Mouse (Mus musculus) intestine, postnatal 0 days (tissue): ENCODE measurements around the gene Bpifc. TPM values are rescaled to one million over a fixed set of nuclear protein-coding genes. Genes with fewer than 3 reads are reported as not detected.
A peak's percentile ranks its signal among the peaks of the same experiment; 100 is the strongest.

Source experiments
- ATAC-seq: fragments of 200-750 bp; cut with Nextera tagmentation; 2 replicates; pipeline ENCODE4 v1.8.0; 2017; ENCODE audit warnings: mild to moderate bottlenecking, moderate TSS enrichment, moderate library complexity
- H3K27ac ChIP-seq: fragments of 300-500 bp; sonication (generic); 2 replicates; pipeline ENCODE4 v1.5.1; 2014; ENCODE audit warnings: mild to moderate bottlenecking, low read depth, low read length, moderate library complexity
- H3K27me3 ChIP-seq: fragments of 300-500 bp; sonication (generic); replicated peaks from 2 replicates; pipeline ENCODE4 v1.6.1; 2014; ENCODE audit warnings: low read length, mixed read lengths; ENCODE audit not compliant: control insufficient read depth, insufficient read depth
- H3K36me3 ChIP-seq: fragments of 300-500 bp; sonication (generic); 2 replicates; pipeline ENCODE4 v1.6.1; 2014; ENCODE audit warnings: mild to moderate bottlenecking, moderate library complexity; ENCODE audit not compliant: control insufficient read depth, insufficient read depth
- H3K4me1 ChIP-seq: fragments of 300-500 bp; sonication (generic); replicated peaks from 2 replicates; pipeline ENCODE4 v1.6.1; 2014; ENCODE audit warnings: antibody characterized with exemption, low read length, mixed read lengths; ENCODE audit not compliant: control insufficient read depth, insufficient read depth
- H3K4me2 ChIP-seq: fragments of 300-500 bp; sonication (generic); replicated peaks from 2 replicates; pipeline ENCODE4 v1.6.1; 2014; ENCODE audit warnings: low read depth, mild to moderate bottlenecking, moderate library complexity
- H3K4me3 ChIP-seq: fragments of 300-500 bp; sonication (generic); 2 replicates; pipeline ENCODE4 v1.5.1; 2014; ENCODE audit warnings: low read depth, low read length
- H3K9ac ChIP-seq: fragments of 300-500 bp; sonication (generic); 2 replicates; pipeline ENCODE4 v1.6.1; 2014; ENCODE audit warnings: mild to moderate bottlenecking, low read depth, low read length
- H3K9me3 ChIP-seq: fragments of 300-500 bp; sonication (generic); 2 replicates; pipeline ENCODE4 v1.6.1; 2016; ENCODE audit warnings: mixed run types; ENCODE audit not compliant: control insufficient read depth
- CTCF ChIP-seq: sonication (generic); IDR thresholded peaks from 2 replicates; pipeline ENCODE4 v1.5.1; 2016; ENCODE audit warnings: low read depth, mild to moderate bottlenecking, control low read depth, antibody characterized with exemption, moderate library complexity
- WGBS: fragments of 180-500 bp; shearing (Covaris S2); extraction: QIAGEN DNeasy Blood & Tissue Kit; methylation state at CpG from one replicate; pipeline ENCODE4 v1.1.7; 2014; 5-methylcytosine and 5-hydroxymethylcytosine counted together
- polyA plus RNA-seq: library from polyadenylated mRNA; unstranded; fragments of >200 nt; fragmentation: Nextera tagmentation; extraction: Ambion mirVana; gene quantifications from 2 replicates; pipeline ENCODE4 v1.2.1, GENCODE M21; 2015

The Bpifc gene
- polyA plus RNA-seq, 1 experiment from 2014 or later = not detected

DNA sequence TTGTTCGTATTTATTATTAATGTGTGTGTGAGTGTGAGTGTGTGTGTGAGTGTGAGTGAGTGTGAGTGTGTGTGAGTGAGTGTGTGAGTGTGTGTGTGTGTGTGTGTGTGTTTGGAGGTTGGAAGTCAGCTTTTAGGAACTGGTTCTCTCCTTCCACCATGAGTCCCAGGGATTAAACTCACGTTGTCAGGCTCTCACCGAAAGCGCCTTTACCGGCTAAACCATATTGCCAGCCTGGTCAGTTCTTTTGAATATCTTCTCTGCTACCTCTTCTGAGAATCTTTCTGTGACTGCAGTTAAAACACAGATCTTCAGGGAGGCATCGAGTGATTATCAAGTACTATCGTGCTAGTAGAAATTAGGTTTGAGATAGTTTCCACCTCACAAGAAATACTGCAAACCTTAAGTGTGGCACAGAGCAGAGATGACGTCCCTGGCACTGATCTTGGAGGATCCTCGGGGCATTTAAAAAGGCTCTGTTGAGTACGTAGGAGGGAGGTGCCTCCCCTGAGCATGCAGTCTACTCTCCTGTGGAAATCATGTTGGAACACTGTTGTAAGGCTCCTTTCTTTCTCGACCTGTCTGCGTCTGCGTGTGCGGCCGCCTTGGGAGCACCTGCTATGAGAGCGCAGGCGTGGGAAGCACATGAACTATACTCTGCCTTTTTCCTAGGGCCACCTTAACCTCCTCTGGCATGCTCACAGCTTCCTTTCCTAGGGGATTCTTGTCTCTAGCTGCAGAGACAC lies 44.1 kb downstream of the Bpifc start:
- 64% methylated on average over 17 of the region's 17 CpGs for WGBS
- no peak overlapping the region for H3K4me2 ChIP-seq
- TF ChIP-seq CTCF = no peak

DNA sequence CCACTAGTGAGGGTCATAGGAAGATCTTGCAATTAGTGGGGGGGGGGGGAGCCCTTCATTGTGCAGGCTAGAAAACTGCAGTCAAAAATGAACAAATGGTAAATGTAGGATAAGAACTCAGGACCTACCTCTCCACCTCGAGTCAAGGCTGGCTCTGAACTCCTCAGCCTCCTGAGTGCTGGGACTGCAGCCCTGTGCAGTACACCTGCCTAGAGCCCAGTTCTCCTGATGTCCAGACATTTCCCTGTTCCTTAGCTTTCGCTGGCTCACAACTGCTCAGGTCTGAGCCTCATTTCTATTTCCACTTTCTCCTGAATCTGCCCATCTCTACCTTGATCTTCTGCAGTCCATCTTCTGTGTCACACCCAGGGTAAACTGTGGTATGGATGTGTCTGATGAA lies 45.2 kb downstream of the Bpifc start:
- H3K9ac ChIP-seq = no peak overlapping the region
- 54% methylated on average over 2 of the region's 2 CpGs for WGBS
- no peaks in the 10 kb centered on the region for H3K27me3 ChIP-seq
- H3K36me3 ChIP-seq = no peaks in the 10 kb centered on the region
- no peak overlapping the region for H3K4me3 ChIP-seq
- no peak for TF ChIP-seq CTCF
- no peak overlapping the region for H3K4me2 ChIP-seq
- H3K9me3 ChIP-seq = no peaks in the 10 kb centered on the region
- H3K27ac ChIP-seq = no peak overlapping the region
- no peaks in the 10 kb centered on the region for H3K4me1 ChIP-seq
- no peak for ATAC-seq

More for the DNA sequence above, 44.1 kb downstream of the Bpifc start:
- no peaks in the 10 kb centered on the region for H3K36me3 ChIP-seq
- no peaks in the 10 kb centered on the region for H3K9me3 ChIP-seq
- H3K4me3 ChIP-seq = no peak overlapping the region
- ATAC-seq = no peak
- no peak overlapping the region for H3K27ac ChIP-seq
- no peaks in the 10 kb centered on the region for H3K27me3 ChIP-seq
- no peak overlapping the region for H3K9ac ChIP-seq
- no peaks in the 10 kb centered on the region for H3K4me1 ChIP-seq

DNA sequence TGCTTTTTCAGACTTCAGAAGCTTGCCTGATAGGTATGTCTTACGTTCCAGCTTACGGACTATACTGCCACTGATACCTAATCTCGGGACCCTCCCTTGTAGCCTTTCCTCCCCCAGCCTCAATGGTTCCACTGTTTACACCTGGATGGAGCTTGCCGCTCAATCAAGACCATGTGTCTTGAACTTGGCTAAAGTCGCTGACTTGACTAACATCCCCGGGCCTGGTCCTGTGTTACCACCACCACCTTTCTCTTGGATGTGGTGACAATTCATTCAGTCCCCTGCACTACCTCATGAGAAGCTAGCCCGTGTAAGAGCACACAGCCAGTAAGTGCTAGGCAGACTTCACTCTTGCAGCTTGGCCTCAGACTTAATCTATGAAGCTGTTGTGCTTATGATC lies 47.4 kb downstream of the Bpifc start:
- H3K4me1 ChIP-seq = no peaks in the 10 kb centered on the region
- H3K4me3 ChIP-seq = no peak overlapping the region
- H3K9ac ChIP-seq = no peak overlapping the region
- WGBS = 89% methylated on average over 7 of the region's 7 CpGs
- H3K4me2 ChIP-seq = no peak overlapping the region
- no peak overlapping the region for H3K27ac ChIP-seq
- no peak for TF ChIP-seq CTCF
- no peaks in the 10 kb centered on the region for H3K9me3 ChIP-seq
- H3K36me3 ChIP-seq = no peaks in the 10 kb centered on the region
- ATAC-seq = no peak
- H3K27me3 ChIP-seq = no peaks in the 10 kb centered on the region

DNA sequence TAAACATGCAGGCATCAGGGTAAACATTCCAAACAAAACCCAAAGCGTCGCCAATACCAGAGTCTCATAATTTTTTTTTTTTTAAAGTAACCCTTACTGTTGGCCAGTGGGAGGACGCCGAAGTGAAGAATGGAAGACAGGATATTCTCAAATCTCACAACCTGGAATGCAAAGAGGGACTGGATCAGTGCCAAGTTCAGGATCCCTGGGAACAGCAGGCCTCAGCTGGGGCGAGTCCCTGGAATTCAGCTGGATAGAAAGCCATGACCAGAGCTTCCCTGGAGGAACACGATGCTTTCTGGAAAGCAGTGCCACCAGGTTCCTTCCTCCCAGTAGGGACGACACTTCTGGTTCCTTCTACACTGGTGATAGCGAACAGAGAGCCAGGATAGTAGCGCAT lies 48.8 kb downstream of the Bpifc start:
- Histone ChIP-seq H3K4me3 (no peak overlapping the region), H3K36me3 (no peaks in the 10 kb centered on the region), H3K4me1 (no peaks in the 10 kb centered on the region), H3K27ac (no peak overlapping the region), H3K4me2 (no peak overlapping the region), H3K9ac (no peak overlapping the region), H3K9me3 (no peaks in the 10 kb centered on the region), H3K27me3 (no peaks in the 10 kb centered on the region)
- ATAC-seq = no peak
- WGBS = 57% methylated on average over 9 of the region's 9 CpGs
- TF ChIP-seq CTCF = no peak

DNA sequence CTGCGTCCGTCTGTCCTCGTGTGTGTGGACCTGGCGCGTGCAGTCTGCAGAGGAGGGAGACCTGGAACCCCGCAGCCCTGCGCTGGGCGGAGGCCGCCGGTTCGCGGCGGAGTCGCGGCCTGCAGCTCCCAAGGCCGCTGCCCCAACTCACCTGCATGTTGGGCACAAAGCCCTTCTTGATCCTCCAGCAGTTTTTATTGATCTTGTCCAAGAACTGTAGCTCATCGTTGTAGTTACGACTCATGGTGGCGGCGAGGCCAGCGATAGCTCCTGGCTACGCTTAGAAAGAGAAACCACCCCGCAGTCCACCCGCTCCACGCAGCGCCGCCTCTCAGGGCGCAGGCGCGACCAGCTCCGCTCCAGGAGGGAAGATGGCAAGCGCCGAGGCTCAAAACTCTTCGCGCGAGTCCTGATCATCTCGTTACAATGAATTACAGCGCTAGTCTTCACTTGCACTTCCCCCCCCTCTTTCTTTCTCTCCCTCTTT lies 54.2 kb downstream of the Bpifc start, which contains the start of gene Rtcb:
Gene Rtcb, minus strand, starts transcription at position 360 of the 487 bp plus-strand sequence.
- Histone ChIP-seq H3K4me3 (peak within 1 kb of the TSS; percentile 93), H3K9ac (peak within 1 kb of the TSS; percentile 87), H3K36me3 (peaks cover 6% of the 10 kb centered on the region), H3K4me2 (peak within 1 kb of the TSS; percentile 68), H3K9me3 (no peaks in the 10 kb centered on the region), H3K27me3 (no peaks in the 10 kb centered on the region), H3K4me1 (no peaks in the 10 kb centered on the region), H3K27ac (peak within 1 kb of the TSS; percentile 84)
- 0% methylated on average over 38 of the region's 38 CpGs for WGBS
- ATAC-seq = peak; percentile 91
- no peak for TF ChIP-seq CTCF

DNA sequence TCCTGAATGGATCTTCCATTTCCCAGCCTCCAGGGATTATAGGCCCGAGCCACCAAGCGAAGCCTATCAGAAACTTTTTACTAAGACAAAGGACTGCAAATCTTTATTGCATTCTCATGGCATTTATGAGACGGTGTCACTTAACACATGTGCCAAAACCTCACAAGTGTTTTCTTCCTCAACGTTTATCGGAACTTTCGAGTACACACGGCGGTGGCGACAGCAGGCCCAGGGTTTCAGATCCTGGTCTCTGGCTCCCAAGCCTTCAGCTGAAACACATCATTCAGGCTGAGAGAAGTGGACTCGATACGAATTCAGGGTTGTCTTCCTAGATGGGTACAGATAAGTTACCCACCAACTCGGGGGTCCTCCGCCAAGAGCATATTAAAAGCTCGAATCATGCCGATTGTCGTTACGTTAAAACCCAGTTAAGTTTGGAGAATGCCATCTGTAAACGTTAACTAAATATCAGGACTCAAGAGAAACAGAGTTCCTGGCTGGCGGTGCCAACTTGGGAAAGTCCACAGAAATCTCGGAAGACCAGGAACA lies 54.8 kb downstream of the Bpifc start:
- Histone ChIP-seq H3K36me3 (peaks cover 8% of the 10 kb centered on the region), H3K4me1 (no peaks in the 10 kb centered on the region), H3K9ac (peak overlapping the region; percentile 87), H3K4me3 (peak overlapping the region; percentile 93), H3K9me3 (no peaks in the 10 kb centered on the region), H3K27me3 (no peaks in the 10 kb centered on the region), H3K27ac (peak overlapping the region; percentile 84), H3K4me2 (peak overlapping the region; percentile 68)
- no peak for TF ChIP-seq CTCF
- ATAC-seq = peak; percentile 1; the same call in 1 of the 2 replicates
- WGBS = 2% methylated on average over 20 of the region's 20 CpGs
